Mouse (Mus musculus) inflammation-experienced regulatory T-cells, adult 6 months (primary cell): ENCODE measurements at regions not wholly inside any gene's neighbourhood (a gene's known extent, or its start where the extent isn't known, plus 50 kb on each side); places are given as distances from the start of the nearest gene placed in this dataset.

Experiments used
- ATAC-seq: one replicate; pipeline ENCODE4 v1.8.0; 2017

GRCm38 (mm10) chrX:12219474-12219873 lies 59.3 kb upstream of the Bcor start:
- no peak for ATAC-seq

DNA sequence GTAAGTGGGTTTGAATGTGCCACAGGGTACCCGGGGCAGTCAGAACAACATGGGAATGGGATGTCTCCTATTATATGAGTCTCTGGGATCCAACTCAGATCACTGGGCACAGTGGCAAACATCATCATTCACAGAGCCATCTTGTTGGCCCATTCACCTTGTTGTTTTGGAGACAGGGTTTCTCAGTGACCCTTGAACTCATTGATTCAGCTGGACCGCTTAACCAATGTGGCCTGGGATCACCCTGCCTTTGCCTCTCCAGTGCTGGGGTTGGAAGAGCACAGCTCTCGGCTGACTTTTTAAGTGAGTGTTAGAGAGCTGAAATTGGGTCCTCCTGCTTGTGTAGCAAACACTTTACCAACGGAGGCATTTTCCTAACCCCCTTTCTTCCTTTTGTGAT lies 64.2 kb upstream of the Bcor start:
- no peak for ATAC-seq

DNA sequence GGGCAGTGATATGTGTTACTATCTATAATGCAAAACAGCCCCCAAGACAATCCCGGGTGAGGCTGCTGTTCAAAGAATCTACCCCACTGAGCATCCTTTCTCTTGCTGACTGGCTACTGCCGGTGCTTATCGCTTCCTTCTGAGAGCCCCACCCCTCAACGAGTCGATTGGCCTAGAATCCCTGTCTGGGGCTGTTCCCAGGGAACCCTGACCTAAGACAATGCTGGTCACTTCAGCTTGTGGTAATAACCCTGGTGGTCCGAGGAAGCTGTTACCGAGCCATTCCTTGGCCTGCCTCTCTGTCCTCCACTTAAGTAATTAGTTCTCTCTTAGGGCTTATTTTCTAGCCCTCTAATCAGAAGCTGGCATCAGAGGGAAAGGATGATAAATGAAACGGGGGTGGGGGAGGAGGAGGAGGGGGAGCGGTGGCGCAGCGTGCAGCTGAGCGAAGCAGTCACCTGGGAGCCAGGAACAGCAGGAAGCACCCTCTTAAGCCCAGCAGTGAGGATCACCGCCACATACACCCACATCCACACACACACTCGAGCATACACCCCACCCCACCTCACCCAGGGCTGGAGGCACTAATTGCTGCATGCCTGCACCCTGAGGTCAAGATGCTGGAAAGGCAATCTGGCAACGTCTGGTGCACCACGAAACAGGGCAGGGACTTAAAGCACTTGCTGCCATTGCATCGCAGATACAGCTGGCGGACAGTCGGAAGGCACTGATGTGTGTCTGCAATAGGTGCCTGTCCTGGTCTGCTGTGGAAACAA lies 65.1 kb upstream of the Bcor start:
- ATAC-seq = no peak

DNA sequence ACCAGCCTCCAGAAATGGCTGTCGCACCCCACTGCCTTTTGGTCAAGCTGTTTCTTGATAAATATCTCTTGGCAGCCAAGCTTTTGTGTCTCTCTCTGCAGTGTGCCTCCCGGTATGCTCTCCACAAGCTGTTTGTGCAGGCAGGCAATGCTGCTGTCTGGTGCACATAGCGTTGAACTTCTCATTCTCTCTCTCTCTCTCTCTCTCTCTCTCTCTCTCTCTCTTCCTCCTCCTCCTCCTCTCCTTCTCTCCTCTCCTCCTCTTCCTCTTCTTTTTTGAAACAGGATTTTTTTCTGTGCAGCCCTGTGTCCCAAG lies 65.7 kb upstream of the Bcor start:
- no peak for ATAC-seq

DNA sequence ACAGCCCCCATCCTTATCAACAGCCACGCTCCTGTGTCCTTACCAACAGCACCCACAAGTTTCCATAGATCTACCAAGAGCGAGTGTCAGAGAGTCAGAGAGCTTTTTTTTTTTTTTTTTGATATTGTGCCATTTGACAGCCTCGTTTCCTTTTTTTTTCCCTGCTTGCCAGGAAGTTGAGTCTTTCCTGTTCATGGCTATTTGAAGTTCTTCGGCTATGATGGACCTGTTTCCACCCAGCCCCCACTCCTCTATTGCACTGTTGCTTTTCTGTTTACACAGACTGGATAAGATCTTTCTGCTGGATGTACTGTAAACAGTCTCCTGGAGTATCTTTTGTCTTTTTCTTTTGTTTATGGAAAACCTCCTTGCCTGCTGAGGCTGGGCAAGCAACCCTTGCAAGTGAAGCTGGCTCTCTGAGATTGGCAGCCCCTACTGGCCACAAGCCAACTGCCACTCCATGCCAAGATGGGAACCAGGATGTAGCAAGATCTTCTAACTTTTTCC lies 80.4 kb upstream of the Bcor start:
- ATAC-seq = no peak

GRCm38 (mm10) chrX:12241751-12242150 lies 81.6 kb upstream of the Bcor start:
- ATAC-seq = no peak

DNA sequence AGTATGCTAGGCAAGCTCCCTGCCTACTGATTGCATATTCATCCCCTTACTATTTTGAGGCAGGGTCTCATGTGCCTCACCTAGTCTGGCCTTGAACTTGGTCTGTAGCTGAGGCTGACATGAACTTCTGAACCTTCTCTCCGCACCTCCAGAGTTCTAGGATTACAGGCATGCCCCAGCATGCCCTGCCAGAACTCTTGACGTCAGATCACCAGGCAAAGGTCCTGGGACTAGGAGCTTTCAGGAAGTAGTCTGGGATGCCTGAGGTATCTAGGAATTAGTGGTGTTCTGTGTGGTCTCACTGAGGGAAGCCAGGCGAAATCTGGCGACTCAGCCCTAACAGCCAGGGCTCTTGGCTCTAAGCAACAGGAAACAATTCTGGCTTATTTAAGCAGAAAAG lies 88.9 kb upstream of the Bcor start:
- no peak for ATAC-seq

DNA sequence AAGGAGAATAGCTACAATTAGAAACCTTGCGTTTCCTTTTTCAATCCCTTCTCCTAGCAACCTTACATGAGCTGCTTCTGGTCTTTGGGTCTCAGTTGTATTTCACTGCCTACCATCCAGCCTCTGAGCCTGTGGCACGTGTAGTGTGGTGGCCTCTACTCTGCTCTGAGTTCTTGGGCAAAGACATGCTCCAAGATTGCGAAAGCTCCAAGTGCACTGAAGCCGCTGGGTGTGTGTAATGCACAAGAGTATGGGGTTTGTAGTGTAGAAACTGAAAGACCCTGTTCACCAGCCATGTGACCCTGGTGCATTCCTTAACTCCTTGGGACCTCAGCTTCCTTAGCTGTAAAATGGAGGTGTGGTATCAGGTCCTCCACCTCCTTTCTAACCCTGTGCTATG lies 89.8 kb upstream of the Bcor start:
- ATAC-seq = no peak

DNA sequence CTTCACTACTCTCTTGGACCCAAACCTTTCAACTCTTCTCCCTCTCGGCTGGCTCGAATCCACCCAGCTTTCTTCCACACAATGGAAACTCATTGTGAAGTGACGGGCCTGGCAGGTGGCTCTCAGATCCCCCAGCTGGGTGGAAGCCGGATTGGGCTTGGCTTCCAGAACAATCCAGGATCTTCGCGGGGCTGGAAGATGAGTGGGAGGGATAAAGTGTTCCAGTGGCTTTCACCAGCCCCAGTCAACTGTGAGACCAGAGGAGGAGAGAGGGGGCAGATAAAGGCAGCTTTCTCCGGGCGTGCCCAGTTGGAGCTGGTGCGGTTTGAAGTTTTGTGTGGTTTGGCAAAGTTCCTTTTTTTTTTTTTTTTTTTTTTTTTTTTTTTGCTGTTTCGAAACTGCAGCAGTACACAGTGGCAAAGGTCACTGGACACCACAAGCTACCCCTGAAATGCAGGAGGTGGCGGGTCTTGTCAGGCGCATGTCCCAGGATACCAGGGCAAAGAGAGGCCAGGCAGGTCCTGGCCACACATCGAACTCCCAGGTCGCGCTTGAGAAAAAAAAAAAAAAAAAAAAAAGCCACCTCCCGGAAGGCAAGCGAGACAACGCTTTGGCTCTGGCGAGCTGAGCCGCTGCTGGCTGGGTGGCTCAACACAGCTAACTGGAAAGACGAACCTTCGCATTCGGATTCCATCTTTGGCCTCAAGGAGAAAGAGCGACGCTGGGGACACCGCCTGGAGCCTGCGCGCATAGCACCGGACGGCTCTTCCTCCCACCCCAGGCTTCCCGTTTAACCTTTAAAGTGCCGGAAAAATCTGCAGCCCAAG lies 91.9 kb upstream of the Bcor start:
- peak; percentile 68 for ATAC-seq

DNA sequence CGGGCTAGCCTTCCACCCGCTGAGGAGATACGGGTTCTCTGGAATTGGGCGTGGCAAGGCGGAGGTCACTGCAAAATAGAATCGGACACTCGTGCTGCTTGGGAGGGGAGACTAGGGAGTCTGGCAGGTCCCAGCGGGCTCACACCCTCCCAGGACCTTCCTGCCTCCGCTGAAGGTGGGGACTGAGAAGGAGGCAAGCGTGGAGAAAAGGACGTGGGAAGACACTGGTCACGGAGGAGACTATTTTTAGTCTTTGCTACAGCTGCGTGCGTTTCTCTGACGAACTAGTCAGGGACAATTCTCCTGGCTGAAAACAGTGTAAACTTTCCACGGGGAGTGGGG lies 92.5 kb upstream of the Bcor start:
- no peak for ATAC-seq

DNA sequence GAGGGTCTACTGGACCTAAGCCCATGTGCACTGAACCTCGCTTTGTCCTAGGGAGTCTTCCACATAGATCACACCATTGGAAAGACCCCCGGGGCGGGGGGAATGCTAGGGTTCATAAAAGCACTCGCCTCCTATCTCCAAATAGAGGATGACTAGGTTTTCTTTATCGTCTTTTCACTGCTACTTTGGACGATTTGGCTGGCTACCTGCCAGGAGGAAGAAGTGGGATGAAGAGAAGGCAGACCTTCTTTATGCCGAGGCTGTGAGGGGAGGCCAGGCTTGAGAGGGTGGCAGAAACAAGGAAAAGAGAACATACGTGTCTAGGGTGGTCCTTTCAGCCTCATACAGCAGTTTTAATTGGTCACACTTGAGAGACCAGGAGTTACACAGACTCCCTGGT lies 96.6 kb upstream of the Bcor start:
- no peak for ATAC-seq

DNA sequence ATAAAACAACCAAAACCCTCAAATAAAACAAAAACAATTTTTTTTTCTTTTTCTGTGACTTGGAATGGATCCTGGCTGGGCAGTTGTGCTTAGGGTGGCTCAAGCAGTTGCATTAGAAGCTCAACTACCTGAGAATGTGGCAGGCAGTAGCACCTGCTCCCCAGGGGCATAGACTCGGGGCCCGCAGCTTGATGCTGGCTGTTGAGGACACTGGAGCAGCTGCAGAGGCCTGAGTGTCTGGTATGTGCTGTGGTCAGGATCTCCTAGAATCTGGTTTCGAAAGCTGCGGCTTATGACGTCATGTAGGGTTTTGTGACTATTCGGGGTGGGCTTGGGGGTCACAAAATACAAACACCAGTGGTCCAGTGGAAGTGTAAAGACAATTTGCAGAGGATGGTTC lies 103.7 kb upstream of the Bcor start:
- ATAC-seq = no peak

- ATAC-seq = no peak
Measured at GRCm38 (mm10) chrX:12284741-12285140, 124.6 kb upstream of the Bcor start.

DNA sequence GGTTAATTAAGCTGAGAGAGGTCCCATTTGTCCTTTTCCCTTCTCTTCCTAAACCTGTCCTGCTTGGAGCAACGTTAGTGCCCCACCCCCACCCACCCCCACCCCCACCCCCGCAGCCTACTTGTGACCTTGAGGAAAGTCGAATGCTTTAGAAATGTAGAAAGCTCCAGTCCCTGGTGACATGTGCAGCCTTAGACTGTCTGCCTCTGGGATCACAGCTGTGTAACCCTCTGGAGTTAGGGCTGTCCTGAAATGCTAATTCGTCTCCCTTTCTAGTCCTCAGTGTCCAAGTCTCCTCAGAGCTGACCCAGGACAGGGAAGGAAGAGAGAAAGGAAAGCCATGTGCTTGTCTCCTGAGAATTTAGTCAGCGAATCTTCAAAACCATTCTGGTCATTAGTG lies 125.0 kb upstream of the Bcor start:
- ATAC-seq = no peak

DNA sequence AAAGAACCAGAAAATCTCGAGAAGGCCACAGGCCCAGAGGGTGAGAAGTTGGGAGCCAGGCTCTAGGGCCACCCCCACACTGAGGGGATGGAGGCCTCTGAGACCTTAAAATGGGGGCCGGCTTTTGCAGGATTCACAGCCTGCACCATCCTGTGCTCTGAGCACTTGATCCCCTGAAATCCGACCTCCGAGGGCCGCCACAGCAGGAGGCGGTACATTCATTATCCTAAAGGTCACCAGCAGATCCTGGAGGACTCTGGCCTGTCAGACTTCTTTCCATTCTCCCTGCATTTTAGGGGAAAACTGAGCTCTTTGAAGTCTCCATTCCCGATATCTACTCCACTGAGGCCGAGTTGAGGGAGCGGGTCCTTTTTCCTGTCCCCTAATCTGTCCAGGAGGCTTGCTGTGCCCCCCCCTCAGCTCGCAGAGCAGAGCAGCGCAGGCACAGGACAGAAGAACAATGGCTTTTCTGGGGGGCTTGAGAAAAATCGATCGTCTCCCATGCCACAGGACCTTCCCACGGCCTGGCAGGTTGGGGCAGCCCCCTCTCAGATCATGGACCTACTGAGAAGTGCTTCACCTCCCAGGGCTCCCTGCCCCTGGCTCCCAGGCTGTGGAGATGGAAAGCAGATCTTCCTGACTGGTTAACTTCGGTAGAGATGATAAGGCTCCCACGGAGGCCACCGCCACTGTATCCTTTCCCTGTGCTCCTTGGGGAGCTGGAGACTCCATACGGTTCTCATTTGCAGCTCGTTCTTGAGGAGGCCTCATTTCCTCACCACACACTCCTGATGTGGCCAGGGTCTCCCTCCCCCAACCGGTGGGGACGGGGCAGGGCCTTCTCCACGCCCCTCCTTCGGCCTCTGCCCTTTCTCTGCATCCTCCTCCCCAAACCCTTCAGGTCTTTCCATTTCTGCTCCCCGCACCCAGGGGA lies 126.1 kb upstream of the Bcor start:
- ATAC-seq = no peak

- no peak for ATAC-seq
Measured at GRCm38 (mm10) chrX:12286910-12287522, 126.9 kb upstream of the Bcor start.

DNA sequence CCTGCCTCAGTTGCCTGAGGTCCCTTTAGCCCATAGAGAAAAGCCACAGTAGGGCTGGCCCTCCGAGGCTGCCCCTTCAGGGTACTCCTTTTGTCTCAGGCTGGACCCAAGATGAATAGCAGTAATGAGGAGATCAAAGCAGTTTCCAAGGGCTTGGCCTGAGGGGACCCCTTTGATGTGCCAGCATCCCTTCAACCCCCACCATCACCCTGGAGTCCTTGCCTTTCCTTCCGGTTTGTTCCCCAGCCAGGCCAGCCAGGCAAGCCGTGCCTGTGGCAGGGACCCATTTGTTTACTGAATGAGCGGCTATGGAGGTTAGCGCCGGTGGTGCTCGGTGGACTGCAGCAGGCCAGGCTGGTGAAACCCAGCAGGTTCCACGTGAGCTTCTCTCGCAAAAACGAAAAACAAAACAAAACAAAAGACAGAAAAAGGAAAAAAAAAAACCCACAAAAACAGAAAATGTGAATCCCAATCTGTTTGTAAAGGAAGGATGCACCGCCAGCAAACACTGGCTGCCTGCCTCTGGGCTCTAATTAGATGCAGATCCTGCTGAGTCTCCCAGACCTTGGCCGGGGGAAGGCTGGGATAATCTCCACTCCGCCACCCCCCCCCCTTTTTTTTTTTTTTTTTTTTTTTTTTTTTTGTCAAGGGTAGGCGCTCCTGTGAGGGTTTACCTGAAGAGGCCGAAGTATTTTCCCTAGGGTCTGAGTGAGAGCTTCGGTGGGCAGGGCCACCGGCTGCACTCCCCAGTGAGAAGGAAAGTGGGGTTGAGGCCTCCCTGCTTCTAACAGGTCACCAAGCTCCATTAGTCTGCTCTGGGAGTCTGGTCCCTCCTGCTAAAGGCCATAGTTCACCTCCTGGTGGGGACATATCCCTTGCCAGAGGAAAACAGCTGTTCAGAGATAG lies 127.8 kb upstream of the Bcor start:
- ATAC-seq = no peak

GRCm38 (mm10) chrX:12288562-12289117 lies 128.5 kb upstream of the Bcor start:
- ATAC-seq = no peak

DNA sequence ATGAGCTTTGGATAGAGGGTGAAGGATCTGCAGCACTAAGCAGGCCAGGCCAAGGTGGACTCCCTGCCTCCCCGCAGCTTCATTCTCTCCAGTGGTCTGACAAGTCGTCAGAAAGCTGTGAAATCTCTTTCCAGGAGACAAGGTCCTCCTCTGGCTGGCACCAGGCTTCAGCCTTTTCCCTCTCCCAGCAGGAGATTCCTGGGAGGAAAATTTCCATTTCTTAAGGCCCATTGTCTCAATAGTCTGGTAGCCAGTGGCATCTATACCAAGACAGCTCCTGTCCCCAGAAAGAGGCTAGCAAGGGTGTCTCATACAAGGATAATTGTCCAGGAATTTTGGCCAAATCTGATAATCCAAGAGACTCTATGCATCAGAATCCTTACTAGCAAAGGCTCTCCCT lies 133.0 kb upstream of the Bcor start:
- ATAC-seq = no peak

GRCm38 (mm10) chrX:12294452-12294851 lies 134.3 kb upstream of the Bcor start:
- no peak for ATAC-seq

DNA sequence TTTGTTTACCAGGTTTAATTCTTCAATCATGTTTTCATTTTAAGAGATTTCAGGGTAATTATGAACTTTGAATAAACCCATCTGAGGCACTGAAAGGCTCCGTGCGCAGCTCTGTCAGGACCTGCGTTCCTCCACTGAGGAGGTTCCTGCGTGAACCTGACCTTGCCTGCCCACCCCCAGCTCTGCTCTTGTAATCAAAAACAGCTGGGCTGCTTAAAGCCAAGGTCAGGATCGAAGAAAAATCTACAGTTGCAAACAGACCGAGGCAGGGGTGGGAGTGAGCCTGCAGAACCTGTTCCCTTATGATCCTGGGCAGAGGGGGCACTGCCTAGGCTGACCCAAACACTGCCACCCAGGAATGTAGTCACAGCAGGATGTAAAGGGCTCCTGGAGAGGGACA lies 134.8 kb upstream of the Bcor start:
- ATAC-seq = no peak
